Mouse (Mus musculus): ENCODE data around the gene Fam43b. TPM values are rescaled to one million over a fixed set of nuclear protein-coding genes. Genes with fewer than 3 reads are reported as not detected.

Gene Fam43b
- total RNA-seq, 2 experiments from 2014 or later, result 24.2 to 24.3 TPM

DNA sequence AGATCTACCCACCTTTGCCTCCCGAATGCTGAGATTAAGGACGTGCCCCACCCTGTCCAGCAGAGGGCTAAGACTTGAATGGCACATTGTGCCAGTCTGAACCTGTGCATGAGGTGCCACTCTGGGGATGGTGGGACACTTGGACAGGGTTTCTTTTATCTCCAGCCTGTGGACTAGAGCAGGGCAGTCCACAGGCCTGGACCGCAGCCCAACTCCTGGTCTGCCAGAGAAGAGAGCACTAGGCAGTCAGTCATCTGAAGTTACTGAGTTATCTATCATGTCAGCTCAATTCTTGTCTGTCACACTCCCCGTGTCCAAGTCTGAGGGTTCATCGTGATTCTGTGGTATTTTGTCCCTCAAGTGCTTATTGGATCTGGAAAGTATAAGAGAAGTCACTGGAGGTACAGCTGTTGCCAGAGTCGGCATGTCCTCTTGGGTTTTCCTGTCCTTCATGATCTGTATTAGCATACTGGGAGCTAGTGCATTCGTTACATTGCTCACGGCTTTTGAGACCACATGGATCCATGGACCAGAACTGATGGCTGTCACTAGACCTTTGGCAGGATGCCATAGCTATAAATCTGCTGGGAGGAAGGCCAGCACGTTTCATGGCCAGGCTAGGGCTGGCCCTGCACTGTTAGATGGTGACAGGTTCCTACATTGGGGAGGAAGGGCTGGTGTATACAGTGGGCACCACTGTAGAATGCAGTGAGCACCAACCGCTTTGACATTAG lies 42.7 kb downstream of the Fam43b start:
- no peak for DNase-seq (ENCODE audit: low spot score in 2 of 2)

DNA sequence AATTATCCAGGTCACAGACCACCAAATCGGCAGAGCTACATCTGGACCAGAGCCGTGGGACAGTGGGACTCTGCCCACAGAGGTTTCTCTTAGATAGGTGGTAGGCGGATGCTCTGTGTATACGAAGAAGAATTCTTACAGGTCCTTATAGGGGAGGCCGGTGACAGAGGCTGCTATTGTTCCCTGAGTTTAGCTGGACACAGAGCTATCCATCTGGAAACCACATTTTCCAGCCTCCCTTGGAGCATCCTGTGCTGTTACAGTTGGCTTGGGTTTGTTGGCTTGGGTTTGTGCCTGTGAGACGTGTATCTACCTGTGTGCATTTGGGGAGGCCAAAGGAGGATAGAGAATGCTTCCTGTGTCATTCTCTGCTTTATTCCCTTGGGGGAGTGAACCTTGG lies 43.6 kb downstream of the Fam43b start:
- no peak for DNase-seq (ENCODE audit: low spot score in 2 of 2)

DNA sequence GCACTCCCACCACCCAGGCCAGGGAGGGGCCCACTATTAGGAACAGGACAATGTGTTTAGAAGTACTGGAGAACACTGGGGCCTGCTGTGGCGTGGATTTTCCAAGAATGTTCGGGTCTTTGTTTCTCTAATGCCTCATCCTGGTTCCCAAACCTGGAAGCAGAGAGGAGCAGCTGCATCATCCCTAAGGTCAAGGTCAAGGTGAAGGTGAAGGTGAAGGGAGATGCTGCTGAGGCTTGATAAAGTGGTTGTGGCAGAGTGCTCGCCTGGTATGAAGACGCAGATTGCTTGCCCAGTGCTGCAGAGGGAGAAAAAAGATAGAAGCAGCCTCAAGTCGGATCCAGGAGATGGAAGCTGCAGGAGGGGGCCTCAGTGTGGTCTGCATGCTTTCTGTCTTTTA lies 44.5 kb downstream of the Fam43b start:
- DNase-seq (ENCODE audit: low spot score in 2 of 2), result no peak

DNA sequence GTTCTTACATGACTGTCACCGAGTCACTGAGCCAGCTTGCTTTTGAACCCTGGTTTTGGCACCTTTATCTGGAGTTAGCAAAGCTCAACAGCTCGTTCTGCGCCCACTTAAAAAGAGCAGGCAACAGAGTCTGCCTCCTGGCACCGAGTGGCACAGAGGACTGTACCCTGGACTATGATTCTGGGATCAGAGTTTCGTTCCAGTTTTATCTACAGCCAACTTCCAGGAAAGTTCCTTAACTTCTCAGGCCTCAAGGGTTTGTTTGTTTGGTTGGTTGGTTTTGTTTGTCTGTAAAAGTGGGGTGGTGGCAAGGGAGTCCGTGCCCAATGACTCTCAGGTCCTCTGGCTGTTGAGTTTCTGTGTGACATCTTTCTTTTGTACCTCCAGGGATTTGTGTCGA lies 47.6 kb downstream of the Fam43b start:
- DNase-seq (ENCODE audit: low spot score in 2 of 2), result peak in 1 of 2 experiments; percentile 39

DNA sequence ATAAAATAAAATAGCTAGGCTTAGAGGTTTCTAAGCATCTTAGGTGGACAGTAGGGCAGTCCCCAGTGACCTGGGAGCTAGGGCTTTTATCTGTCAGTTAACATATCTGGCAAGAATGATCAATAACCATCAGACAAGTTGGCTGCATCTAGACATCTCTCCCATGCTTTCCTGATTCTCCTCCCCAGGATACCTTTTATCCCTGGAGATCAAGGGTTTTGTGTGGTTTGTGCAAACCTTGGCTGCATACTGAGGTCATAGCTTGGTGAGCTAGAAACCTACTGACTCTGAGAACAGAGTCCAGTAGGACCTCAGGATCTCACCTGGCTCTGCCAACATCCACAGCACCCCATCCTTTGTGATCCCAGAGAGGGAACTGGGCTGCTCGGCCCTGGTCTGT lies 49.0 kb downstream of the Fam43b start:
- DNase-seq (ENCODE audit: low spot score in 2 of 2), result no peak

DNA sequence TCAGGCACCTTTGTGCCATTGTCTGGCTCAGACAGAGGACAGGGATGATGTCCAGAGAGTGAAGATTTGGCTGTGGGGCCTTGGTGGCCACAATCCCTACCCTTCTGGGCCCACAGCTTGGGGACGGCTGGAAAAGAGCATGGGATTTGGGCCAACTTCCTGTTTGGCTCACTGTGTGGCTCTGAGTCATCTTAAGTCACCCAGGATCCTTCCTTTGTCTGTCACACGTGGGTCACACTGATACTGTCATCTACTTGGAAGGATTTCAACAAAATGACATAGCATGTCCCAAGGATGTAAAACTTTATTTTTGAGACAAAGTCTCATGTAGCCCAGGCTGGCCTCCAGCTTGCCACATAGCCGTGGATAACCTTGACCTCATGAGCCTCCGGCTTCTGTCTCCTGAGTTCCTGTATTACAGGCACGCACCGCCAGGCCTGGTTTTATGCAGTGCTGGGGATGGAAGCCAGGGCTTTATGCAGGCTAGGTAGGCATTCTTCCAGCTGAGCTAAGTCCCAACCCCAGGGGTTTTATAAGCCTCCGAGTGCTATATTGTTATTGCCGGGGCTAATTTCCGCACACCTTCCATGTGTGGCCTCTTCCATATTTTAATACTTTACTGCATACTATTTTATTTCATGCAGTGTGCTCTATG lies 51.3 kb downstream of the Fam43b start:
- no peak for DNase-seq (ENCODE audit: low spot score in 2 of 2)

Other genes starting within 250 kb of the Fam43b start
- gene Hp1bp3, start 180.2 kb downstream of the Fam43b start, total RNA-seq (2021), result 100 to 1,000 TPM; 144 to 149 TPM
- gene Sh2d5, start 146.1 kb downstream of the Fam43b start, total RNA-seq (2021), result 10 to 100 TPM; 27.6 to 31.0 TPM
- 10 to 100 TPM; 14.6 to 15.0 TPM for gene Kif17, start 146.1 kb downstream of the Fam43b start, total RNA-seq (2021)
- 100 to 1,000 TPM in 1 of 2 experiments, 10 to 100 TPM in 1; 96.5 to 102 TPM for gene Ddost, start 91.8 kb downstream of the Fam43b start, total RNA-seq (2021)
- 100 to 1,000 TPM; 162 to 169 TPM for gene Pink1, start 70.2 kb downstream of the Fam43b start, total RNA-seq (2021)
- gene Cda, start 28.5 kb downstream of the Fam43b start, total RNA-seq (2021), result 1 to 10 TPM; 1.2 to 2.9 TPM
- gene Mul1, start 38.1 kb upstream of the Fam43b start, total RNA-seq (2021), result 10 to 100 TPM; 43.4 to 46.7 TPM
- 100 to 1,000 TPM; 211 to 242 TPM for gene Camk2n1, start 57.8 kb upstream of the Fam43b start, total RNA-seq (2021)
- 1 to 10 TPM; 1.6 to 3.0 TPM for gene Vwa5b1, start 239.4 kb upstream of the Fam43b start, total RNA-seq (2021)